Mouse (Mus musculus): ENCODE results near the gene Tjp3. TPM values are rescaled to one million over a fixed set of nuclear protein-coding genes. Genes with fewer than 3 reads are reported as not detected.

The Tjp3 gene
- polyA plus RNA-seq, 1 experiment from 2014 or later = 1.7 TPM

DNA sequence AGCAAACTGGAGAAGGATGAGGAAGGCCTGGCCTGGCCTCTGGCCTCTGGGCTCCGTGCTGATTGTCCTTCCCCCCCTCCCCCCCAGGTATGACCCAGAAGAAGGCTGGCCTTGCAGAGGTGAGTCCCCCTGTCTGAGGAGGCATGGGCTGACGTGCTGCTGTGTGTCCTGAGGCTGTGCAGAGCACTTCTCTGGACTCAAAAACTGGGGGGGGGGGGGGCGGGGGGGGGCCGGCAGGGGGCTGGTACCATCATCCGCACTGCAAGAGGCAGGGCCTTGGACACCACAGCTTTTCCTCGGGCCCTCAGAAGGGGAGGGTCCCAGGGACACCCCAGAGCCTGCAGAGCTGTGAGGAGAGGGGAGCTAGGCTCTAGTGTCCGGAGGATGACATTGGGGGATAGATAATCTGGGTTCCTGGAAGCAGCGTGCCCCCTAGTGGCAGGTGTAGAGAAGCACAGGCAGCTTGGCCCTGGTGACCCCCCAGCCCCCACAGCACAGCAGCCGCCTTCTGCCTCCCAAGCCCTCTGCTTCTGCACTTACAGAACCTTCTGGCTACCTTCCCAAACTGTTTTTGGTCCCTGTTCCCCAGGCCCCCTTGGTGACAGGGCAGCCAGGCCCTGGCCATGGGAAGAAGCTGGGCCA is 13.3 kb upstream of the Tjp3 start:
- ATAC-seq (ENCODE audit: insufficient number of reproducible peaks, low FRiP score) = no peak
- WGBS = 24% methylated on average over 8 of the region's 9 CpGs
- H3K27me3 ChIP-seq (replicated peaks) = no peaks in the 10 kb centered on the region
- peak overlapping the region; percentile 32; the same call in 1 of the 2 replicates for H3K4me2 ChIP-seq
- no peaks in the 10 kb centered on the region for H3K9me3 ChIP-seq (replicated peaks)
- H3K36me3 ChIP-seq = peaks cover 45% of the 10 kb centered on the region
- 0 out of 2 replicates have a peak overlapping the region, but pooled peaks have one; percentile 24 for H3K9ac ChIP-seq
- no peak overlapping the region for H3K4me3 ChIP-seq
- H3K27ac ChIP-seq (ENCODE audit: poor library complexity, severe bottlenecking) = no peak overlapping the region
- peaks cover 51% of the 10 kb centered on the region for H3K4me1 ChIP-seq (replicated peaks)

DNA sequence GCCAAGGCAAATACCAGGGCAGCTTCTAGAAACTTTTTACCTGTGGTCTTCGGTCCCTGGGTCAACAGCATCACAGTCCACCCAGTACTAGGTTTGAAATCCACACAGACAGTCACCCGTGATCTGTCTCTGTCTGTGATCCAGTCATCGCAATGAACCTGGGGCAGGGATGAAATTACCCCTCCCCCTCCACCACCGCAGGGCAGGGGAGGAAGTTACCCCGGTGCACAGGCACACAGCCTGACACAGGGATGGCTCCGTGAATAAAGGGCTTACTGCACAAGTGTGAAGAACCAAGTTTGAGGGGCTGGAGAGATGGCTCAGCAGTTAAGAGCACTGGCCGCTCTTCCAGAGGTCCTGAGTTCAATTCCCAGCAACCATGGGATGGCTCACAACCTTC is 12.4 kb upstream of the Tjp3 start:
- H3K4me3 ChIP-seq = no peak overlapping the region
- H3K9me3 ChIP-seq (replicated peaks) = no peaks in the 10 kb centered on the region
- no peaks in the 10 kb centered on the region for H3K27me3 ChIP-seq (replicated peaks)
- H3K36me3 ChIP-seq = peaks cover 36% of the 10 kb centered on the region
- no peak overlapping the region for H3K27ac ChIP-seq (ENCODE audit: poor library complexity, severe bottlenecking)
- 66% methylated on average over 7 of the region's 7 CpGs for WGBS
- peaks cover 61% of the 10 kb centered on the region for H3K4me1 ChIP-seq (replicated peaks)
- H3K9ac ChIP-seq = 0 out of 2 replicates have a peak overlapping the region, but pooled peaks have one; percentile 28
- no peak overlapping the region for H3K4me2 ChIP-seq
- no peak for ATAC-seq (ENCODE audit: insufficient number of reproducible peaks, low FRiP score)

DNA sequence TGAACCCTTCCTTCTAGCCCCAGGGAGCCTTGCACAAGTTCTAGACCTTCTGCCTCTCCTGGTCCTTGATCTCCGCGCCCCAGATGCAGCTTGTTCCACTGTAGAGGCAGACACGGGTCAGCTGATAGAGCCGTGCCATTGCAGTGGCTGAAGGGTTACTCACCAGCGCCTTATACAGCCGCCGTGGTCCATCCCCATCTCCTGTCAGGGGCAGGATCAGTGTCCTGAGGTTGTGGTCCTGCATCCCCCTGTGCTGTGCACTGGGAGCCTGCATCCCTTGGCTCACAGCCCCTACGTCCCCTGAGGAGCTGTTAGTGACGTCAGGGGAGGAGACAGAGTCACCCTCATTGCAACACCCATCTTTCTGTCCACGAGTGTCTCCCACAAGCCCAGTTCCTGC is 11.9 kb upstream of the Tjp3 start:
- H3K27me3 ChIP-seq (replicated peaks) = no peaks in the 10 kb centered on the region
- WGBS = 49% methylated on average over 10 of the region's 10 CpGs
- peak overlapping the region; percentile 53 for H3K9ac ChIP-seq
- peak overlapping the region; percentile 65 for H3K27ac ChIP-seq (ENCODE audit: poor library complexity, severe bottlenecking)
- H3K4me1 ChIP-seq (replicated peaks) = peaks cover 66% of the 10 kb centered on the region
- H3K4me2 ChIP-seq = peak overlapping the region; percentile 41
- peaks cover 30% of the 10 kb centered on the region for H3K36me3 ChIP-seq
- no peak; the same call in 1 of the 2 replicates for ATAC-seq (ENCODE audit: insufficient number of reproducible peaks, low FRiP score)
- no peaks in the 10 kb centered on the region for H3K9me3 ChIP-seq (replicated peaks)
- no peak overlapping the region for H3K4me3 ChIP-seq

DNA sequence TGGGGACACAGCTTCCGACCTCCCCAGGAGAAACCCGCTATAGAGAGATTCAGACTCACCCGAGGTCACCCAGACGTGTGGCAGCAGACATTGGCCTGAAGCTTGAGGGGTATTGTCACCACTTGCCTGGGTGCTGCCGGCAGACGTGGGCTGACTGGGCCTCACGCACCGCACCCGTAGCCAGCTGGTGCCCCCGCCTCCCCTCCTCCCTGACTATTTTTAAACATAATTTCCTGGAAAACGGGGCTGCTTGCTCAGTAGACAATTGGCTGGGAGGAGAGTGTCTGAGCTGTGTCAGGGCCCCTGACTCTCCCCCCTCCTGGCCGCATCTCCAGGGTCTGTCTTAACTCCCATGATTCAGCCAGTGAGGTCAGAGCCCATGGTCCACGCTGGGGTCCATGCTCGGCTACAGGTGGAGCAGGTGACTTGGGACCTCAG is 11.4 kb upstream of the Tjp3 start:
- 19% methylated on average over 14 of the region's 14 CpGs for WGBS
- Histone ChIP-seq H3K9me3 (replicated peaks) (no peaks in the 10 kb centered on the region), H3K4me3 (no peak overlapping the region), H3K4me1 (replicated peaks) (peaks cover 70% of the 10 kb centered on the region), H3K4me2 (peak overlapping the region; percentile 41), H3K27me3 (replicated peaks) (no peaks in the 10 kb centered on the region), H3K36me3 (peaks cover 26% of the 10 kb centered on the region), H3K27ac (ENCODE audit: poor library complexity, severe bottlenecking) (peak overlapping the region; percentile 65), H3K9ac (peak overlapping the region; percentile 53)
- peak; percentile 49 for ATAC-seq (ENCODE audit: insufficient number of reproducible peaks, low FRiP score)

DNA sequence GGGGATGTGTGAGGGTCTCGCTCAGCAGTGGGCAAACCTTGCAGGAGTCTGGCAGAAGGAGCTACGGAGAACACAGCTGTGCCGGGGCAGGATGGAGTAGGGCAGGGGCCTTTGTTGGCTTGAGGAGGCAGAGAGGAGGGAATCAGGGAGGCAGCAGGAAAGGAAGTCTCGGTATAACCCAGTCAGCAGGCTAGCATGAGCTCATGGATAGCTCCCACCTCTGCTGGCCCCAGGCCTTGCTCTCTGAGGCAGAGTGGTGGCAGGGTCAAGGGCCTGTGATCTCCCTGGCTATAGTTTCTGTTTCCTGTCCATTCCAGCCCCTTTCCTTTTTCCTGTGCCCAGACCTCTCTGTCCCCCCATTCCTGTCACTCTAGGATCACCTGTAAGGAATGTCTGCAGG is 10.9 kb upstream of the Tjp3 start:
- H3K4me2 ChIP-seq = peak overlapping the region; percentile 41
- no peaks in the 10 kb centered on the region for H3K9me3 ChIP-seq (replicated peaks)
- H3K27ac ChIP-seq (ENCODE audit: poor library complexity, severe bottlenecking) = peak overlapping the region; percentile 65
- H3K4me1 ChIP-seq (replicated peaks) = peaks cover 75% of the 10 kb centered on the region
- no peak overlapping the region for H3K4me3 ChIP-seq
- WGBS = 60% methylated on average over 4 of the region's 4 CpGs
- peaks cover 21% of the 10 kb centered on the region for H3K36me3 ChIP-seq
- ATAC-seq (ENCODE audit: insufficient number of reproducible peaks, low FRiP score) = 0 out of 2 replicates have a peak, but pooled peaks have one; percentile 22
- H3K9ac ChIP-seq = peak overlapping the region; percentile 53
- H3K27me3 ChIP-seq (replicated peaks) = no peaks in the 10 kb centered on the region

DNA sequence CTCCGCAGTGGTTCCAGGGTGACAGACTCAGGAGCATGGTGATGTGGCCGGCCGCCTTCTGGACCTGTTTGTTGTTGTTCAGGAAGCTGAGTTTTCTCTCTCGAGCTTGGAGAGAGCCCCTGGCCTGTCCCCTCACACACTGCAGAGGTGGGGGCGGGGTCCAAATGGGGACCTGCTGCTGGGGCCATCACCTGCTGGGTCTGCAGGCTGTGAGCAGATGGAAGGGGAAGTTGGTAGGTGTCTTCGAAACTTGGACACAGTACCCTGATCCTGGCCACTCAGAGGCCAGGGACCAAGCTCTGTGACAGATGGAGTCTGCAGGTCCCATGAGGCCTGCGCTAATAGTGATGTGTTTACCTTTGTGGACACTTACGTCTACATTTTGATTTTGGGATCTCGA is 9.9 kb upstream of the Tjp3 start:
- H3K36me3 ChIP-seq = peaks cover 11% of the 10 kb centered on the region
- no peak overlapping the region for H3K27ac ChIP-seq (ENCODE audit: poor library complexity, severe bottlenecking)
- 81% methylated on average over 9 of the region's 9 CpGs for WGBS
- peak overlapping the region; percentile 37; the same call in 1 of the 2 replicates for H3K9ac ChIP-seq
- H3K27me3 ChIP-seq (replicated peaks) = no peaks in the 10 kb centered on the region
- peaks cover 77% of the 10 kb centered on the region for H3K4me1 ChIP-seq (replicated peaks)
- no peak for ATAC-seq (ENCODE audit: insufficient number of reproducible peaks, low FRiP score)
- H3K4me3 ChIP-seq = no peak overlapping the region
- no peak overlapping the region for H3K4me2 ChIP-seq
- no peaks in the 10 kb centered on the region for H3K9me3 ChIP-seq (replicated peaks)

DNA sequence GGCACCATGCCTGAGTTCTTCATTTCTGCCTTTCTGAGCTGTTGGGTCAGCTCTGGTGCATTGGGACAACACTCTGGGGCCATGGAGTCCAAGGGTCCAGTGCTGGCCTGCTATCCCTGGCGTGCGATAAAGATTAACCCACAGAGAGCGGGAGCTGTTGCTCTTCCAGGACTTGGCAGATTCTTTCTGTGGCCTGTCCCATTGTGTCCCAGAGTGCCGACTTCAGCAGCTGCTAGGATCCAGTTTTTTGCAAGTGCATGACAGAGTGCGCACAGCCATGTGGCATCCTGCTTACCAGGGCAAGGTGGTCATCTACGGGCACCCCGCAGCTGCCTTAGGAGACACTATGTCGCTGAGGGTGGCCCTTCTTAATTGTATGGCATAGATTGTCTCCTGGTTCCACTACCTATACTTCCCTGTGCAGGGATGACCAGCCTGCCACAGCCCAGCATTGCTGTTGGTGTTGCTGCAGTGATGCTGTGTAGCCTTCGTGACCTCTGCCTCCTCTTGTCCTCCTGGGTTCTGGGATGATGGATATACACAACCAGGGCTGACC is 9.0 kb upstream of the Tjp3 start:
- H3K9ac ChIP-seq = peak overlapping the region; percentile 37
- H3K27ac ChIP-seq (ENCODE audit: poor library complexity, severe bottlenecking) = peak overlapping the region; percentile 11; the same call in 1 of the 2 replicates
- peaks cover 84% of the 10 kb centered on the region for H3K4me1 ChIP-seq (replicated peaks)
- no peak overlapping the region for H3K4me3 ChIP-seq
- 0 out of 2 replicates have a peak, but pooled peaks cover 2% of the 10 kb centered on the region for H3K36me3 ChIP-seq
- no peaks in the 10 kb centered on the region for H3K9me3 ChIP-seq (replicated peaks)
- ATAC-seq (ENCODE audit: insufficient number of reproducible peaks, low FRiP score) = no peak
- 77% methylated on average over 9 of the region's 9 CpGs for WGBS
- no peak overlapping the region for H3K4me2 ChIP-seq
- H3K27me3 ChIP-seq (replicated peaks) = no peaks in the 10 kb centered on the region

DNA sequence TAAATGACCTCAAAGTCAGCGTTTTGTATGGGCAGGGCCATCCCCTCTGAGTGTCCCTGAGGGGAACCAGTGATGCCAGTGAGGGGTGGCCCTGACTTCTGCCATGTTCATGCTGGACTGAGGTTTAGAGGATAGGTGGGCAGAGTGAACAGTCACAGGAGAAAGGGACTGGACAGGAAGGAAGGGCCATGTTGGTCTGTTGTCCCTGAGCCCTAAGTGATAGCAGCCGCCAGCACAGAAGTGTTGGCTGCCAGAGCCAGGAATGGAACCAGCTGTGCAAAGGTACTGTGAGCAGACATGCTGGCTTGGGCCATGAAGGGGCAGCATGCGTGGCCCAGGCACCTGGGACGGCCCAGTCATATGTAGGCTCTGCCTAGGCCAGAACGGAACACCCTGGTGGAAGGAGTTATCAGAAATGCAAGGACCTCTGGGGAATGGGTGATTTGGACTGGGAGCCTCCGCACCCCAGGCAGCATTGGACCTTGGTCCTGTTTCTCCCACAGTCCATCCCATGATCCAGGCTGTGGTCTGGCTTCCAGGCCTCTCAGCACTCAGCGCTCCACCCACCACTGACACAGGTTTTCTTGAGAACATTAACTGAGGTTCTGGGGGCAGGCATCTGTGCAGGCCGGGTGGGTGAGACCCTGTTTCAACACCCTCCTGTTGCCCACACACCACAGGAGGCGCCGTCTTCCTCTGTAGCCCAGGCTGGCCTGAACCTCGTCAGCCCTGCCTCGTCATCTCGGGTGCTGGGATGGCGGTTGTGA is 8.4 kb upstream of the Tjp3 start:
- ATAC-seq (ENCODE audit: insufficient number of reproducible peaks, low FRiP score) = no peak
- peak overlapping the region; percentile 43 for H3K9ac ChIP-seq
- H3K27ac ChIP-seq (ENCODE audit: poor library complexity, severe bottlenecking) = peak overlapping the region; percentile 44; the same call in 1 of the 2 replicates
- WGBS = 79% methylated on average over 14 of the region's 14 CpGs
- no peaks in the 10 kb centered on the region for H3K9me3 ChIP-seq (replicated peaks)
- H3K36me3 ChIP-seq = no peaks in the 10 kb centered on the region
- H3K4me2 ChIP-seq = no peak overlapping the region
- no peak overlapping the region for H3K4me3 ChIP-seq
- peaks cover 86% of the 10 kb centered on the region for H3K4me1 ChIP-seq (replicated peaks)
- H3K27me3 ChIP-seq (replicated peaks) = no peaks in the 10 kb centered on the region

DNA sequence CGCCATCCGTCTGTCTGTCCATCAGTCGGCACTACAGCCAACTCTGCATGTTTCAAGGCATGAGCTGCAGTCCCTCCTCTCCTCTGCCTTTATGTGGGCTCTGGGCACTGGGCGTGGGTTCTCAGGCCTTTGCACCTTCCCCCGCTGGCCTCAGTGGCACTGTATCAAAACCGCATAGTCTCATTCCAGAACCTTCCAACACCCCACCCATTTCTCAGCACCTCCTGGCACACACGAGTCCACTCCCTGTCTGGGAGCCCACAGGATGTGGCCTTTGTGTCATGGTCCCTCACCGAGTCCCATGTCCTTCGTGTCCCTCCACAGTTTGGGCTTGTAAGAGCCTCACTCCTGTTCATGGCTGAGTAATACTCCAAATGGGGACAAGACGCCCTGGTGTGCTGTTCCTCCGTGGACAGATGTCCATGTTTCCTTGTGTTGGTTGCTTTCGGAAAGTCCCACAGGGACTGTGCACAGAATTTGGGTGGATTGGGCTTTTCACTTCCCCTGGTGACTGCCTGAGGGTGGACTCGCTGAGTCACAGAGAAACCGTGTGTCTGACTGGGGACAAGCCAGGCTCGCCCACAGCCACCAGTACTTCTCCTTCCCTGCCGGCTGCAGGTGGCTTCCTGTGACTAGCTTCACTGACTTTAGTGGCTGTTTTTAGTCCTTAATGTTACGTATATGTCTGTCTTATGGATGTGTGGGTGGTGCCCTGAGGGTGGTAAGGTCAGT is 7.2 kb upstream of the Tjp3 start:
- Histone ChIP-seq H3K4me1 (replicated peaks) (peaks cover 88% of the 10 kb centered on the region), H3K9me3 (replicated peaks) (no peaks in the 10 kb centered on the region), H3K27me3 (replicated peaks) (no peaks in the 10 kb centered on the region), H3K4me3 (no peak overlapping the region), H3K4me2 (no peak overlapping the region), H3K27ac (ENCODE audit: poor library complexity, severe bottlenecking) (0 out of 2 replicates have a peak overlapping the region, but pooled peaks have one; percentile 70), H3K36me3 (no peaks in the 10 kb centered on the region), H3K9ac (no peak overlapping the region)
- 89% methylated on average over 17 of the region's 17 CpGs for WGBS
- no peak for ATAC-seq (ENCODE audit: insufficient number of reproducible peaks, low FRiP score)

DNA sequence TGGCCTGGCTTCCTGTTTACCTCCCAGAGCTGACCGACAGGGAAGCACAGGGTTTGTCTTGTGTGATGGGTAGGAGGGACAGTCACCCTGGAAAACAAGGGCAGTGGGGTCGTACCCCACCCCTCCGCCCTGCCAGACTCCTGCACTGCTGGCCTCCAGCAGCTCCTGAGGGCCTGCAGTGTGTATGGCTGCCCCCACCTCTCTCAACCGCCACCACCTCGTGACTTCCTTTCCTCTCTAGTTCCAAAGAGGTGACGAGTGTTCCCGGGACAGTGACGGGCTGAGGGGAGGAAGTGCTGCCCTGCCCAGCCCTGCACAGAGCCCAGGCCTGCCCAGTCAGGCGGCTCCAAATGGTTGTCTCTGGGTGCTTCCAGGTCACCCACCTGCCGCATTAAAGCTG is 6.5 kb upstream of the Tjp3 start:
- ATAC-seq (ENCODE audit: insufficient number of reproducible peaks, low FRiP score) = peak; percentile 37; the same call in 1 of the 2 replicates
- 34% methylated on average over 10 of the region's 10 CpGs for WGBS
- H3K9ac ChIP-seq = peak overlapping the region; percentile 49
- peaks cover 83% of the 10 kb centered on the region for H3K4me1 ChIP-seq (replicated peaks)
- no peak overlapping the region for H3K4me3 ChIP-seq
- no peaks in the 10 kb centered on the region for H3K36me3 ChIP-seq
- H3K27ac ChIP-seq (ENCODE audit: poor library complexity, severe bottlenecking) = peak overlapping the region; percentile 70
- H3K27me3 ChIP-seq (replicated peaks) = no peaks in the 10 kb centered on the region
- H3K4me2 ChIP-seq = peak overlapping the region; percentile 11; the same call in 1 of the 2 replicates
- no peaks in the 10 kb centered on the region for H3K9me3 ChIP-seq (replicated peaks)
